Mouse (Mus musculus) myocyte (in vitro differentiated cells): ENCODE data around the gene Stxbp1. TPM values are rescaled to one million over a fixed set of nuclear protein-coding genes. Genes with fewer than 3 reads are reported as not detected.
A peak's percentile ranks its signal among the peaks of the same experiment; 100 is the strongest.

Experiments
- H3K27me3 ChIP-seq: one replicate; pipeline ENCODE4 v1.6.1; 2011; ENCODE audit not compliant: control insufficient read depth, insufficient read depth, insufficient read length
- H3K36me3 ChIP-seq: one replicate; pipeline ENCODE4 v1.6.1; 2011; ENCODE audit not compliant: control insufficient read depth, insufficient read depth
- H3K4me2 ChIP-seq: one replicate; pipeline ENCODE4 v1.6.1; 2011; ENCODE audit warnings: low read depth, control low read depth
- H3K4me3 ChIP-seq: one replicate; pipeline ENCODE4 v1.5.1; 2011; ENCODE audit warnings: mild to moderate bottlenecking, control low read depth, moderate library complexity
- H3K79me2 ChIP-seq: one replicate; pipeline ENCODE4 v1.6.1; 2011; ENCODE audit not compliant: control insufficient read depth, insufficient read depth
- H3ac ChIP-seq: one replicate; pipeline ENCODE4 v1.6.1; 2011; ENCODE audit not compliant: control insufficient read depth, insufficient read length
- CEBPB ChIP-seq: IDR thresholded peaks from 2 replicates; pipeline ENCODE4 v1.6.1; 2011; ENCODE audit warnings: mild to moderate bottlenecking, moderate library complexity; ENCODE audit not compliant: poor library complexity, insufficient read depth, severe bottlenecking
- E2F4 ChIP-seq: IDR thresholded peaks from one replicate; pipeline ENCODE4 v1.6.1; 2011; ENCODE audit warnings: mild to moderate bottlenecking, control low read depth, moderate library complexity; ENCODE audit not compliant: insufficient read depth
- MAX ChIP-seq: IDR thresholded peaks from one replicate; pipeline ENCODE4 v1.6.1; 2011; ENCODE audit warnings: low read depth, mild to moderate bottlenecking, control low read depth
- MYOD1 ChIP-seq, 3 experiments: IDR thresholded peaks; one replicate each; pipeline ENCODE4 v1.6.1; 2011; ENCODE audit warnings: control low read depth in 2 of 3, low read depth in 2 of 3, mild to moderate bottlenecking in 2 of 3, moderate library complexity in 1 of 3; ENCODE audit not compliant: insufficient read length in 2 of 3, control insufficient read depth in 1 of 3
- MYOG ChIP-seq, 3 experiments: IDR thresholded peaks; one replicate each; pipeline ENCODE4 v1.6.1; 2011; ENCODE audit warnings: control low read depth in 2 of 3, low read depth in 2 of 3, mild to moderate bottlenecking in 2 of 3; ENCODE audit not compliant: insufficient read length in 2 of 3, control insufficient read depth in 1 of 3, insufficient read depth in 1 of 3
- POLR2A ChIP-seq: IDR thresholded peaks from one replicate; pipeline ENCODE4 v1.6.1; 2011; ENCODE audit warnings: low read depth, mild to moderate bottlenecking, control low read depth, moderate library complexity; ENCODE audit not compliant: insufficient read length
- POLR2AphosphoS2 ChIP-seq: IDR thresholded peaks from one replicate; pipeline ENCODE4 v1.6.1; 2011; ENCODE audit warnings: low read depth, control low read depth; ENCODE audit not compliant: insufficient read length
- REST ChIP-seq: IDR thresholded peaks from one replicate; pipeline ENCODE4 v1.6.1; 2011; ENCODE audit warnings: mild to moderate bottlenecking, control low read depth, moderate library complexity; ENCODE audit not compliant: insufficient read depth, insufficient read length
- SRF ChIP-seq: IDR thresholded peaks from one replicate; pipeline ENCODE4 v1.6.1; 2011; ENCODE audit warnings: low read depth; ENCODE audit not compliant: control insufficient read depth, insufficient read length
- TCF12 ChIP-seq: IDR thresholded peaks from one replicate; pipeline ENCODE4 v1.6.1; 2011; ENCODE audit warnings: mild to moderate bottlenecking, control low read depth; ENCODE audit not compliant: poor library complexity, insufficient read depth, severe bottlenecking
- TCF3 ChIP-seq: IDR thresholded peaks from one replicate; pipeline ENCODE4 v1.6.1; 2011; ENCODE audit warnings: low read depth, control low read depth; ENCODE audit not compliant: insufficient read length
- USF1 ChIP-seq: IDR thresholded peaks from one replicate; pipeline ENCODE4 v1.6.1; 2011; ENCODE audit warnings: low read depth, mild to moderate bottlenecking, control low read depth, moderate library complexity
- polyA plus RNA-seq: library from polyadenylated mRNA; unstranded; fragments of >200 nt; fragmentation: generic; extraction: Trizol; gene quantifications from one replicate; pipeline ENCODE4 v1.2.1, GENCODE M21; 2012; ENCODE audit warnings: missing spikeins

Gene Stxbp1
- polyA plus RNA-seq, 1 experiment: 32.2 TPM

- Histone ChIP-seq H3ac (peak overlapping the region; percentile 95), H3K27me3 (no peaks in the 10 kb centered on the region), H3K79me2 (peaks cover 62% of the 10 kb centered on the region), H3K36me3 (no peaks in the 10 kb centered on the region), H3K4me3 (peak overlapping the region; percentile 96), H3K4me2 (peak overlapping the region; percentile 92)
- TF ChIP-seq MAX: no peak
- TF ChIP-seq POLR2A: peak; percentile 26
These were observed 30.8 kb upstream of the Stxbp1 start for GRCm38 (mm10) chr2:32877761-32878393.

- Histone ChIP-seq H3K4me2 (peak overlapping the region; percentile 92), H3K4me3 (peak overlapping the region; percentile 96), H3K36me3 (no peaks in the 10 kb centered on the region), H3K27me3 (no peaks in the 10 kb centered on the region), H3K79me2 (peaks cover 60% of the 10 kb centered on the region), H3ac (peak overlapping the region; percentile 95)
- TF ChIP-seq TCF3 (no peak), POLR2AphosphoS2 (no peak), MAX (no peak), MYOG (IDR thresholded peaks at IDR 0.05; ENCODE audit: control insufficient read depth in 1 of 3, insufficient read depth in 1 of 3, insufficient read length in 2 of 3, low read depth in 2 of 3) (no peak), E2F4 (no peak), CEBPB (no peak), MYOD1 (IDR thresholded peaks at IDR 0.05; ENCODE audit: control insufficient read depth in 1 of 3, insufficient read length in 2 of 3, low read depth in 2 of 3) (no peak), REST (no peak), TCF12 (no peak), USF1 (no peak), SRF (no peak), POLR2A (no peak)
These were observed 30.3 kb upstream of the Stxbp1 start for GRCm38 (mm10) chr2:32877303-32877702.

- peak overlapping the region; percentile 92 for H3K4me2 ChIP-seq
- H3K79me2 ChIP-seq: peaks cover 60% of the 10 kb centered on the region
- no peak for TF ChIP-seq POLR2A
- H3K4me3 ChIP-seq: peak overlapping the region; percentile 96
- H3ac ChIP-seq: peak overlapping the region; percentile 95
- H3K36me3 ChIP-seq: no peaks in the 10 kb centered on the region
- no peaks in the 10 kb centered on the region for H3K27me3 ChIP-seq
These were observed 29.7 kb upstream of the Stxbp1 start for GRCm38 (mm10) chr2:32876490-32877302.

- Histone ChIP-seq H3K4me3 (peak within 1 kb of the TSS; percentile 96), H3K36me3 (no peaks in the 10 kb centered on the region), H3K27me3 (no peaks in the 10 kb centered on the region)
These were observed 28.8 kb upstream of the Stxbp1 start, which contains the start of gene Fam129b for GRCm38 (mm10) chr2:32875675-32876489. Gene Fam129b (plus strand): TSS chr2:32876114.

More at GRCm38 (mm10) chr2:32875675-32876489, 28.8 kb upstream of the Stxbp1 start, which contains the start of gene Fam129b:
- H3K79me2 ChIP-seq: peaks cover 59% of the 10 kb centered on the region
- H3K4me2 ChIP-seq: peak within 1 kb of the TSS; percentile 92
- no peak for TF ChIP-seq TCF12
- TF ChIP-seq E2F4: no peak
- TF ChIP-seq POLR2AphosphoS2: peak; percentile 90
- peak; percentile 51 to 89 (median 70) for TF ChIP-seq MYOG (IDR thresholded peaks at IDR 0.05; ENCODE audit: control insufficient read depth in 1 of 3, insufficient read depth in 1 of 3, insufficient read length in 2 of 3, low read depth in 2 of 3)
- TF ChIP-seq SRF: peak; percentile 52
- peak in 2 of 3 experiments; percentile 74 to 86 for TF ChIP-seq MYOD1 (IDR thresholded peaks at IDR 0.05; ENCODE audit: control insufficient read depth in 1 of 3, insufficient read length in 2 of 3, low read depth in 2 of 3)
- TF ChIP-seq TCF3: no peak
- TF ChIP-seq CEBPB: peak; percentile 79
- peak; percentile 79 for TF ChIP-seq POLR2A
- H3ac ChIP-seq: peak within 1 kb of the TSS; percentile 95
